Mouse (Mus musculus): ENCODE results near the gene Sec24b. TPM values are rescaled to one million over a fixed set of nuclear protein-coding genes. Genes with fewer than 3 reads are reported as not detected.

The Sec24b gene
- polyA plus RNA-seq, 1 experiment: 21.4 TPM

DNA sequence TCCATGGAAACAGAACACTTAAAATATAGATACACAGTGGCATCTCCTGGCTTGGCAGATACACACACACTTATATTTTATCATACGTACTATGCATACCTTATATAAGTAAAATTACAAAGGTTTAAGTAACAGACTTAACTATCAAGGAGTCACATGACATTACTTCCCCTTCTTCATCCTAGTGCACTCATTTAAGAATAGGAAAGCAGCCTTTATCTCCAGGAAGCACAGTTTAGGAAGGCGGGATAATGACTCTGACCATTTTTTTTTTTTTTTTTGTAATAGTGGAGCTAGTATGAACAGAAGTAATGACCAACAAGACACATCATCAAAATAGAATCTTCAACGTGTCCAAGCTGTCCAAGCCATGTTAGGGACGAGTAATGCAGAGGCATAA, 21.3 kb downstream of the Sec24b start:
- no peak overlapping the region for H3ac ChIP-seq (ENCODE audit: control insufficient read depth, insufficient read length)
- peaks cover 65% of the 10 kb centered on the region for H3K79me2 ChIP-seq (ENCODE audit: control insufficient read depth, insufficient read depth)
- TF ChIP-seq MYOG (IDR thresholded peaks at IDR 0.05; ENCODE audit: control insufficient read depth in 1 of 3, insufficient read depth in 1 of 3, insufficient read length in 2 of 3, low read depth in 2 of 3) (no peak), E2F4 (IDR thresholded peaks at IDR 0.05; ENCODE audit: insufficient read depth) (no peak), SRF (IDR thresholded peaks at IDR 0.05; ENCODE audit: control insufficient read depth, insufficient read length, low read depth) (no peak)
- no peak overlapping the region for H3K4me3 ChIP-seq
- no peaks in the 10 kb centered on the region for H3K27me3 ChIP-seq (ENCODE audit: control insufficient read depth, insufficient read depth, insufficient read length)
- peaks cover 14% of the 10 kb centered on the region for H3K36me3 ChIP-seq (ENCODE audit: control insufficient read depth, insufficient read depth)
- no peak overlapping the region for H3K4me2 ChIP-seq (ENCODE audit: low read depth)

- Histone ChIP-seq H3ac (ENCODE audit: control insufficient read depth, insufficient read length) (no peak overlapping the region), H3K27me3 (ENCODE audit: control insufficient read depth, insufficient read depth, insufficient read length) (no peaks in the 10 kb centered on the region), H3K36me3 (ENCODE audit: control insufficient read depth, insufficient read depth) (peaks cover 22% of the 10 kb centered on the region), H3K4me3 (no peak overlapping the region), H3K79me2 (ENCODE audit: control insufficient read depth, insufficient read depth) (no peaks in the 10 kb centered on the region), H3K4me2 (ENCODE audit: low read depth) (no peak overlapping the region)
- TF ChIP-seq TCF12 (IDR thresholded peaks at IDR 0.05; ENCODE audit: insufficient read depth, poor library complexity, severe bottlenecking): no peak
- TF ChIP-seq CEBPB (IDR thresholded peaks at IDR 0.05; ENCODE audit: insufficient read depth, poor library complexity, severe bottlenecking): no peak
- TF ChIP-seq MAX (IDR thresholded peaks at IDR 0.05; ENCODE audit: low read depth): no peak
- TF ChIP-seq POLR2AphosphoS2 (IDR thresholded peaks at IDR 0.05; ENCODE audit: insufficient read length, low read depth): no peak
Measured at GRCm38 (mm10) chr3:130028741-130029140, 32.6 kb downstream of the Sec24b start.

GRCm38 (mm10) chr3:130026181-130026580, 35.2 kb downstream of the Sec24b start:
- no peak overlapping the region for H3ac ChIP-seq (ENCODE audit: control insufficient read depth, insufficient read length)
- H3K36me3 ChIP-seq (ENCODE audit: control insufficient read depth, insufficient read depth): peaks cover 9% of the 10 kb centered on the region
- TF ChIP-seq USF1 (IDR thresholded peaks at IDR 0.05; ENCODE audit: low read depth) (no peak), TCF12 (IDR thresholded peaks at IDR 0.05; ENCODE audit: insufficient read depth, poor library complexity, severe bottlenecking) (no peak), MYOG (IDR thresholded peaks at IDR 0.05; ENCODE audit: control insufficient read depth in 1 of 3, insufficient read depth in 1 of 3, insufficient read length in 2 of 3, low read depth in 2 of 3) (no peak), E2F4 (IDR thresholded peaks at IDR 0.05; ENCODE audit: insufficient read depth) (no peak), SRF (IDR thresholded peaks at IDR 0.05; ENCODE audit: control insufficient read depth, insufficient read length, low read depth) (no peak), MAX (IDR thresholded peaks at IDR 0.05; ENCODE audit: low read depth) (no peak), POLR2A (IDR thresholded peaks at IDR 0.05; ENCODE audit: insufficient read length, low read depth) (no peak)
- no peak overlapping the region for H3K4me2 ChIP-seq (ENCODE audit: low read depth)
- no peaks in the 10 kb centered on the region for H3K27me3 ChIP-seq (ENCODE audit: control insufficient read depth, insufficient read depth, insufficient read length)
- H3K4me3 ChIP-seq: no peak overlapping the region
- no peaks in the 10 kb centered on the region for H3K79me2 ChIP-seq (ENCODE audit: control insufficient read depth, insufficient read depth)

DNA sequence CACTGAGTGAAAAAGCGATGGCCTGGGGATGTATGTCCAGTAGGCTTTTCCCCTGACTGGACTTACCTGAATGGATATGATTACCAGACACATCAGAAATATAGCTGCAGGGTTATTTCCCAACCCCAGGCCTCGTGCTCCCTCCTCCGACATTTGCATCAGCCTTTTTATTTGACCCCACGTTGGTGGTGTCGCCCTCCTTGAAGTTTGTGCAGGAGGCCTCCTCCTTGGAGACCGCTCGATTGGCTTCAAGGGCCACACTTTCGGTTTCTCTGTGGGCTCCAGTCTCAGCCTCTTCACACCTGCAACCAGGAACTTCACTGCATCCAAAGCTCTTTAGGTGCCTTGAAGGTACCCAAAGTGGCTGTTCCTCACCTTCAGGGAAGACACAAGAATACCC, 35.8 kb downstream of the Sec24b start:
- Histone ChIP-seq H3K79me2 (ENCODE audit: control insufficient read depth, insufficient read depth) (no peaks in the 10 kb centered on the region), H3K4me2 (ENCODE audit: low read depth) (no peak overlapping the region), H3K36me3 (ENCODE audit: control insufficient read depth, insufficient read depth) (peaks cover 8% of the 10 kb centered on the region), H3K4me3 (no peak overlapping the region), H3ac (ENCODE audit: control insufficient read depth, insufficient read length) (no peak overlapping the region), H3K27me3 (ENCODE audit: control insufficient read depth, insufficient read depth, insufficient read length) (no peaks in the 10 kb centered on the region)
- TF ChIP-seq E2F4 (IDR thresholded peaks at IDR 0.05; ENCODE audit: insufficient read depth) (no peak), MYOD1 (IDR thresholded peaks at IDR 0.05; ENCODE audit: control insufficient read depth in 1 of 3, insufficient read length in 2 of 3, low read depth in 2 of 3) (no peak), MYOG (IDR thresholded peaks at IDR 0.05; ENCODE audit: control insufficient read depth in 1 of 3, insufficient read depth in 1 of 3, insufficient read length in 2 of 3, low read depth in 2 of 3) (no peak), POLR2AphosphoS2 (IDR thresholded peaks at IDR 0.05; ENCODE audit: insufficient read length, low read depth) (no peak), POLR2A (IDR thresholded peaks at IDR 0.05; ENCODE audit: insufficient read length, low read depth) (no peak), REST (IDR thresholded peaks at IDR 0.05; ENCODE audit: insufficient read depth, insufficient read length) (no peak), TCF12 (IDR thresholded peaks at IDR 0.05; ENCODE audit: insufficient read depth, poor library complexity, severe bottlenecking) (no peak), SRF (IDR thresholded peaks at IDR 0.05; ENCODE audit: control insufficient read depth, insufficient read length, low read depth) (no peak), MAX (IDR thresholded peaks at IDR 0.05; ENCODE audit: low read depth) (no peak), USF1 (IDR thresholded peaks at IDR 0.05; ENCODE audit: low read depth) (no peak), CEBPB (IDR thresholded peaks at IDR 0.05; ENCODE audit: insufficient read depth, poor library complexity, severe bottlenecking) (no peak), TCF3 (IDR thresholded peaks at IDR 0.05; ENCODE audit: insufficient read length, low read depth) (no peak)

DNA sequence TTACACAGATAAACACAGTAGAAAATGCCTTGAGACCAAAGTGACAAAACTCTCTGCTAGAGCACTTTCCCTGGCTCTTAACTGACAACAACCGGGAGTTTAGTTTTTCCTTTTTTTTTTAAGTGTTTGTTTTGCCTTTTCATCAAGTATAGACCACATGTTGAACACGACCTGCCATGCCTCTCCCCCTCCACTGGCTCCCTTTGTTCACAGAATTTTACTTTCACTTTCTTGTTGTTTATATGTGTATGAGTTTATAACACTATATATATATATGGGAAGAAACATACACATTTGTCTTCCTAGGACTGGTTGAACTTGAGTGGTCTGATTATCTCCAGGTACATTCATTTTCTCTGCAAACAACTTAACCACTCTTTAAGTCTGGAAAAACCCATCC, 48.4 kb downstream of the Sec24b start:
- TF ChIP-seq POLR2AphosphoS2 (IDR thresholded peaks at IDR 0.05; ENCODE audit: insufficient read length, low read depth) (no peak), REST (IDR thresholded peaks at IDR 0.05; ENCODE audit: insufficient read depth, insufficient read length) (no peak), SRF (IDR thresholded peaks at IDR 0.05; ENCODE audit: control insufficient read depth, insufficient read length, low read depth) (no peak), CEBPB (IDR thresholded peaks at IDR 0.05; ENCODE audit: insufficient read depth, poor library complexity, severe bottlenecking) (no peak), MYOG (IDR thresholded peaks at IDR 0.05; ENCODE audit: control insufficient read depth in 1 of 3, insufficient read depth in 1 of 3, insufficient read length in 2 of 3, low read depth in 2 of 3) (no peak), TCF3 (IDR thresholded peaks at IDR 0.05; ENCODE audit: insufficient read length, low read depth) (no peak), TCF12 (IDR thresholded peaks at IDR 0.05; ENCODE audit: insufficient read depth, poor library complexity, severe bottlenecking) (no peak), MYOD1 (IDR thresholded peaks at IDR 0.05; ENCODE audit: control insufficient read depth in 1 of 3, insufficient read length in 2 of 3, low read depth in 2 of 3) (no peak), MAX (IDR thresholded peaks at IDR 0.05; ENCODE audit: low read depth) (no peak), POLR2A (IDR thresholded peaks at IDR 0.05; ENCODE audit: insufficient read length, low read depth) (no peak), E2F4 (IDR thresholded peaks at IDR 0.05; ENCODE audit: insufficient read depth) (no peak), USF1 (IDR thresholded peaks at IDR 0.05; ENCODE audit: low read depth) (no peak)

More for the DNA sequence above, 48.4 kb downstream of the Sec24b start:
- Histone ChIP-seq H3K27me3 (ENCODE audit: control insufficient read depth, insufficient read depth, insufficient read length) (no peaks in the 10 kb centered on the region), H3K4me3 (no peak overlapping the region), H3K4me2 (ENCODE audit: low read depth) (no peak overlapping the region), H3K79me2 (ENCODE audit: control insufficient read depth, insufficient read depth) (no peaks in the 10 kb centered on the region), H3ac (ENCODE audit: control insufficient read depth, insufficient read length) (no peak overlapping the region), H3K36me3 (ENCODE audit: control insufficient read depth, insufficient read depth) (peaks cover 23% of the 10 kb centered on the region)
